Comparison of ENCODE assay signal across 30 mouse cellular contexts in the genomic region with DNA sequence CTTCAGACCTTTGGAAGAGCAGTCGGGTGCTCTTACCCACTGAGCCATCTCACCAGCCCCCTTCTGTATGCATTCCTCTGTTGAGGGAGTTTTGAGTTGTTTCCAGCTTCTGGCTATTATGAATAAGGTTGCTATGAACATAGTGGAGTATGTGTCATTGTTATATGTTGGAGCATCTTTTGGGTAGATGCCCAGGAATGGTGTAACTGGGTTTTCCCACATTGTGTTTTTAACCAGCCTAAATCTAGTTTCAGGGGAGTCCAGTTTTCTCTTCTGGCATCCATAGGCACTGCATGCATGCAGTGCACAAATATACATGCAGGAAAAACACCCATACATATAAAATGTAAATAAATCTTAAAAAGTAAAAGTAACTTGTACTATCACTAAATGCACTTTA.
A peak's percentile ranks its signal among the peaks of the same experiment; 100 is the strongest.
DNase-seq lines count a peak whose midpoint lies in the region; ATAC-seq and TF ChIP-seq lines count a peak whose summit lies in the region.
"Had no signal": no experiment of that assay in that cellular context is flagged by ENCODE, and none has a peak within 500 bp of the region (broad histone marks: within the 10 kb centered on the region; RNA-seq: fewer than 3 reads in every experiment).

No protein-coding gene starts in this region.

- H3K27ac ChIP-seq in left cerebral cortex, adult 2 months, result no peak overlapping the region
- H3K27ac ChIP-seq in stomach, postnatal 0 days (replicated peaks), result no peak overlapping the region
- H3K27ac ChIP-seq: forebrain, embryonic 13.5 days; heart, embryonic 10.5 days; hindbrain, embryonic 12.5 days; hindbrain, postnatal 0 days; kidney, postnatal 0 days; limb, embryonic 12.5 days; liver, embryonic 15.5 days had no signal

- no peak for TF ChIP-seq EP300 in stomach, postnatal 0 days (optimal IDR thresholded peaks at IDR 0.05)

- ATAC-seq in stomach, postnatal 0 days (ENCODE audit: low FRiP score, low TSS enrichment), result no peak
- ATAC-seq: activated CD4-positive, CD25-positive, alpha-beta regulatory T cell, adult 4 months; CD4-positive, CD25-positive, alpha-beta regulatory T cell, adult 4 months; forebrain, embryonic 13.5 days; hindbrain, postnatal 0 days; intestine, embryonic 16.5 days had no signal

- H3K9me3 ChIP-seq in stomach, postnatal 0 days (ENCODE audit: control insufficient read depth, low read length), result no peaks in the 10 kb centered on the region
- H3K9me3 ChIP-seq: forebrain, embryonic 13.5 days; heart, embryonic 10.5 days; hindbrain, embryonic 12.5 days; limb, embryonic 12.5 days; liver, embryonic 15.5 days had no signal

- no peak overlapping the region for H3K9ac ChIP-seq in stomach, postnatal 0 days (ENCODE audit: low read length)
- H3K9ac ChIP-seq: forebrain, embryonic 13.5 days; hindbrain, embryonic 12.5 days; limb, embryonic 12.5 days; liver, embryonic 15.5 days; lung, embryonic 14.5 days had no signal

- TF ChIP-seq CTCF in left cerebral cortex, adult 2 months (IDR thresholded peaks at IDR 0.05), result no peak
- no peak for TF ChIP-seq CTCF in stomach, postnatal 0 days (IDR thresholded peaks at IDR 0.05; ENCODE audit: low read depth)

- H3K36me3 ChIP-seq in stomach, postnatal 0 days (ENCODE audit: control insufficient read depth, insufficient read depth, low read length), result no peaks in the 10 kb centered on the region
- H3K36me3 ChIP-seq: heart, embryonic 10.5 days; hindbrain, embryonic 12.5 days; limb, embryonic 12.5 days; liver, embryonic 15.5 days had no signal

- no peaks in the 10 kb centered on the region for H3K4me1 ChIP-seq in stomach, postnatal 0 days (replicated peaks; ENCODE audit: control insufficient read depth, insufficient read depth)
- H3K4me1 ChIP-seq: forebrain, embryonic 13.5 days; heart, embryonic 10.5 days; hindbrain, embryonic 12.5 days; limb, embryonic 12.5 days; liver, embryonic 15.5 days had no signal

- no peak overlapping the region for H3K4me3 ChIP-seq in left cerebral cortex, adult 2 months
- no peak overlapping the region for H3K4me3 ChIP-seq in stomach, postnatal 0 days (ENCODE audit: low read depth, low read length)
- H3K4me3 ChIP-seq: forebrain, embryonic 13.5 days; heart, embryonic 10.5 days; hindbrain, embryonic 12.5 days; limb, embryonic 12.5 days; liver, embryonic 15.5 days had no signal

- no peaks in the 10 kb centered on the region for H3K27me3 ChIP-seq in stomach, postnatal 0 days (ENCODE audit: control insufficient read depth, insufficient read depth, low read length)
- H3K27me3 ChIP-seq: forebrain, embryonic 13.5 days; hindbrain, embryonic 12.5 days; limb, embryonic 12.5 days; liver, embryonic 15.5 days had no signal

- 86% methylated on average over 1 of the region's 1 CpGs for WGBS in stomach, postnatal 0 days

- peak; percentile 17 for DNase-seq in layer of hippocampus, adult 11-12 months (ENCODE audit: low spot score)
- no peak for DNase-seq in layer of hippocampus, postnatal 36 days
- peak; percentile 17 to 74 for DNase-seq in left cerebral cortex, postnatal 14 days (ENCODE audit: low spot score in 2 of 2)
- no peak for DNase-seq in left cerebral cortex, adult 2 months (ENCODE audit: extremely low spot score in 1 of 2, low spot score in 2 of 2)
- peak; percentile 24 for DNase-seq in layer of hippocampus, adult 9-11 months
- DNase-seq in telencephalon, adult 2 months (ENCODE audit: low read depth, low spot score), result peak; percentile 42
- no peak for DNase-seq in stomach, postnatal 0 days (ENCODE audit: low spot score)
- DNase-seq: adrenal gland, adult 2 months; adrenal gland, postnatal 36 days; cerebellum, adult 2 months; cerebellum, postnatal 25 days; gastrocnemius, postnatal 25 days; heart, adult 11 months; heart, postnatal 36 days; kidney, adult 8-10 months; kidney, postnatal 4 days; lung, embryonic 14.5 days; lung, postnatal 14 days; midbrain, embryonic 14.5 days; thymus, postnatal 14 days had no signal

- intact Hi-C loops in left cerebral cortex, postnatal 14 days (cut with DNase I), result no loop called here
- intact Hi-C loops in left cerebral cortex, adult 2 months (cut with DNase I), result no loop called here

- no peak overlapping the region for H3K4me2 ChIP-seq in stomach, postnatal 0 days (replicated peaks; ENCODE audit: low read depth)
- H3K4me2 ChIP-seq: forebrain, embryonic 13.5 days; hindbrain, embryonic 12.5 days; limb, embryonic 12.5 days; liver, embryonic 15.5 days; lung, embryonic 14.5 days had no signal

Comparison
In these comparisons a context has a peak if more than half of its experiments do, and no peak if none do; other contexts are left out.
1. DNase-seq: peak in layer of hippocampus, adult 11-12 months (single experiment), left cerebral cortex, postnatal 14 days (2 of 2), layer of hippocampus, adult 9-11 months (single experiment) and telencephalon, adult 2 months (single experiment); none in layer of hippocampus, postnatal 36 days (0 of 2), left cerebral cortex, adult 2 months (0 of 2) and stomach, postnatal 0 days (single experiment).